ENCODE assay signal across 23 mouse cellular contexts in the genomic region with DNA sequence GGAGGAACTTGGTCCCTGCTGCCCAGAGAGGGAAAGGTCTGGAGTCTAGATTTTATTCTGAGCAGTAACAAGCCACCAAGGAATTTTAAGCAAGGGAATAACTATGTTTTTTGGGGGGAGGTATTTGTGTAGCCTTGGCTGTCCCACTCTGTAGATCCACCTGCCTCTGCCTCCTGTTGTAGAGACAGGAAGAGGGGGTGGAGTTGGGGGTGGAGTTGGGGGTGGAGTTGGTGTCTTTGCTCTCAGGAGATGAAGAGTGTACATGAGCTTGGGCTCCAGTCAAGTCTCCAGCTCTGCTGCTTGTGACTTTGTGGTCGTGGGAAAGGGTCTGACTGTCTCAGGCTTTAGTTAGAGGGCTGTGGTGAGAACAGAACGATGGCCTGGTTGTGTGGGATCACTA. TPM values are rescaled to one million over a fixed set of nuclear protein-coding genes. Genes with fewer than 3 reads are reported as not detected.
DNase-seq lines count a peak whose midpoint lies in the region; ATAC-seq and TF ChIP-seq lines count a peak whose summit lies in the region.
"Had no signal": no experiment of that assay in that cellular context is flagged by ENCODE, and none has a peak within 500 bp of the region (broad histone marks: within the 10 kb centered on the region; RNA-seq: fewer than 3 reads in every experiment).

No protein-coding gene starts in this region.

- H3K4me1 ChIP-seq in E14TG2a.4 (replicated peaks; ENCODE audit: low read depth, low read length) = peaks cover 11% of the 10 kb centered on the region
- H3K4me1 ChIP-seq: embryonic facial prominence, embryonic 10.5 days; embryonic facial prominence, embryonic 12.5 days; forebrain, embryonic 13.5 days; forebrain, embryonic 15.5 days had no signal

- no peak for ATAC-seq in megakaryocyte progenitor cell, adult 5-6 weeks (replicated peaks; ENCODE audit: poor library complexity)
- ATAC-seq: activated CD4-positive, CD25-positive, alpha-beta regulatory T cell, adult 4 months; forebrain, embryonic 13.5 days; forebrain, embryonic 15.5 days; forebrain, postnatal 0 days; Patski had no signal

- H3K27me3 ChIP-seq in E14TG2a.4 (ENCODE audit: insufficient read depth, low read length) = no peaks in the 10 kb centered on the region
- H3K27me3 ChIP-seq: embryonic facial prominence, embryonic 12.5 days; forebrain, embryonic 13.5 days; forebrain, embryonic 15.5 days; Patski had no signal

- peak; percentile 34 for DNase-seq in ES-CJ7 (ENCODE audit: low read depth, low spot score)
- peak; percentile 79 for DNase-seq in R1 (ENCODE audit: low read depth, low spot score)
- no peak for DNase-seq in gastrocnemius, adult 8-10 months (ENCODE audit: low spot score in 2 of 2)
- no peak for DNase-seq in layer of hippocampus, adult 9-10 months (ENCODE audit: low spot score)
- DNase-seq: adrenal gland, adult 8-10 months; adrenal gland, postnatal 14 days; adrenal gland, postnatal 36 days; cerebellum, adult 11-12 months; cerebellum, adult 2 months; cerebellum, adult 9-10 months; cerebellum, postnatal 10 days; cerebellum, postnatal 25 days; forebrain, postnatal 0 days had no signal

- peak overlapping the region; percentile 43; the same call in 1 of the 2 replicates for H3K4me3 ChIP-seq in E14TG2a.4 (replicated peaks; ENCODE audit: low read length)
- H3K4me3 ChIP-seq: embryonic facial prominence, embryonic 10.5 days; embryonic facial prominence, embryonic 12.5 days; forebrain, embryonic 13.5 days; forebrain, embryonic 15.5 days had no signal

- H3K36me3 ChIP-seq in E14TG2a.4 (ENCODE audit: insufficient read depth, low read length) = peaks cover 72% of the 10 kb centered on the region

- TF ChIP-seq CTCF in E14TG2a.4 (conservative IDR thresholded peaks at IDR 0.05; ENCODE audit: low read length) = no peak

- H3K9me3 ChIP-seq in E14TG2a.4 (ENCODE audit: low read length) = no peaks in the 10 kb centered on the region
- H3K9me3 ChIP-seq: embryonic facial prominence, embryonic 12.5 days; forebrain, embryonic 13.5 days; forebrain, embryonic 15.5 days; G1E had no signal

RNA-seq across cellular contexts. Expression of gene Grin2d, which starts 2.8 kb away (rescaled TPM):
- under 1 TPM in 2 of 4 experiments, not detected in 2; 0.07 to 0.11 TPM for total RNA-seq in gastrocnemius, adult 8-10 months (2022)
- not detected in 2 replicates for total RNA-seq in megakaryocyte progenitor cell, adult 5-6 weeks (2015)
- under 0.01 TPM in 1 of 2 replicates, not detected in the other for total RNA-seq in megakaryocyte progenitor cell, adult 5-6 weeks (2017)

RNA-seq across cellular contexts. Expression of gene Kdelr1, which starts 8.4 kb away (rescaled TPM):
- 10 to 100 TPM; 68.0 to 73.7 (median 70.1) TPM for total RNA-seq in gastrocnemius, adult 8-10 months (2022)
- total RNA-seq in megakaryocyte progenitor cell, adult 5-6 weeks (2015) = 113 and 145 TPM in 2 replicates
- 68.3 and 73.1 TPM in 2 replicates for total RNA-seq in megakaryocyte progenitor cell, adult 5-6 weeks (2017)

RNA-seq across cellular contexts. Expression of gene Syngr4, which starts 15.5 kb away (rescaled TPM):
- not detected for total RNA-seq in gastrocnemius, adult 8-10 months (2022)
- total RNA-seq in megakaryocyte progenitor cell, adult 5-6 weeks (2015) = 1.3 and 1.5 TPM in 2 replicates
- total RNA-seq in megakaryocyte progenitor cell, adult 5-6 weeks (2017) = 2.1 TPM in 1 of 2 replicates, not detected in the other
- total RNA-seq: adrenal gland, adult 18-20 months; forebrain, postnatal 0 days had no signal

RNA-seq across cellular contexts. Expression of gene Tmem143, which starts 15.7 kb away (rescaled TPM):
- 10 to 100 TPM; 52.6 to 67.7 (median 56.3) TPM for total RNA-seq in gastrocnemius, adult 8-10 months (2022)
- total RNA-seq in megakaryocyte progenitor cell, adult 5-6 weeks (2015) = 5.3 TPM in 2 replicates
- 8.1 and 17.2 TPM in 2 replicates for total RNA-seq in megakaryocyte progenitor cell, adult 5-6 weeks (2017)

RNA-seq across cellular contexts. Expression of gene Emp3, which starts 40.2 kb away (rescaled TPM):
- total RNA-seq in gastrocnemius, adult 8-10 months (2022) = 10 to 100 TPM in 1 of 4 experiments, 1 to 10 TPM in 3; 6.2 to 10.2 (median 6.8) TPM
- total RNA-seq in megakaryocyte progenitor cell, adult 5-6 weeks (2015) = 238 and 280 TPM in 2 replicates
- total RNA-seq in megakaryocyte progenitor cell, adult 5-6 weeks (2017) = 186 and 203 TPM in 2 replicates

Comparison
In these comparisons a context has a peak if more than half of its experiments do, and no peak if none do; other contexts are left out.
1. DNase-seq: peak in ES-CJ7 (single experiment) and R1 (single experiment); none in gastrocnemius, adult 8-10 months (0 of 2) and layer of hippocampus, adult 9-10 months (single experiment).